Mouse (Mus musculus): Measurements from ENCODE around the gene Cfap58. TPM values are rescaled to one million over a fixed set of nuclear protein-coding genes. Genes with fewer than 3 reads are reported as not detected.

Gene Cfap58
- total and polyA plus RNA-seq, 2 experiments = not detected

GRCm38 (mm10) chr19:48008771-48009413 lies 71.4 kb downstream of the Cfap58 start:
- H3K36me3 ChIP-seq (ENCODE audit: control insufficient read depth, insufficient read depth, low read length) = no peaks in the 10 kb centered on the region
- no peak for TF ChIP-seq CTCF (IDR thresholded peaks at IDR 0.05; ENCODE audit: low read depth, low read length)
- TF ChIP-seq POLR2A (IDR thresholded peaks at IDR 0.05; ENCODE audit: extremely low read depth, insufficient read depth, low read length) = no peak

GRCm38 (mm10) chr19:48009586-48010331 lies 72.3 kb downstream of the Cfap58 start:
- no peaks in the 10 kb centered on the region for H3K79me2 ChIP-seq (ENCODE audit: control insufficient read depth, insufficient read depth, low read length)
- DNase-seq (ENCODE audit: extremely low read depth, low read depth, low spot score) = no peak
- no peak overlapping the region for H3K4me3 ChIP-seq (ENCODE audit: insufficient read depth, low read depth, low read length)
- no peak overlapping the region for H3K27ac ChIP-seq (replicated peaks; ENCODE audit: insufficient read depth, low read depth, low read length)
- H3K27me3 ChIP-seq (ENCODE audit: control insufficient read depth, insufficient read depth, low read length) = no peaks in the 10 kb centered on the region
- H3K4me1 ChIP-seq (ENCODE audit: control insufficient read depth, insufficient read depth, low read length) = no peaks in the 10 kb centered on the region
- no peak for TF ChIP-seq CTCF (IDR thresholded peaks at IDR 0.05; ENCODE audit: low read depth, low read length)
- TF ChIP-seq POLR2A (IDR thresholded peaks at IDR 0.05; ENCODE audit: extremely low read depth, insufficient read depth, low read length) = no peak
- no peak overlapping the region for H3K9ac ChIP-seq (ENCODE audit: low read depth, low read length)
- no peaks in the 10 kb centered on the region for H3K36me3 ChIP-seq (ENCODE audit: control insufficient read depth, insufficient read depth, low read length)
- WGBS = 78% methylated on average over 15 of the region's 15 CpGs

More at GRCm38 (mm10) chr19:48008771-48009413, 71.4 kb downstream of the Cfap58 start:
- DNase-seq (ENCODE audit: extremely low read depth, low read depth, low spot score) = no peak
- H3K27me3 ChIP-seq (ENCODE audit: control insufficient read depth, insufficient read depth, low read length) = no peaks in the 10 kb centered on the region
- H3K4me3 ChIP-seq (ENCODE audit: insufficient read depth, low read depth, low read length) = no peak overlapping the region
- no peak overlapping the region for H3K27ac ChIP-seq (replicated peaks; ENCODE audit: insufficient read depth, low read depth, low read length)
- no peaks in the 10 kb centered on the region for H3K79me2 ChIP-seq (ENCODE audit: control insufficient read depth, insufficient read depth, low read length)
- H3K4me1 ChIP-seq (ENCODE audit: control insufficient read depth, insufficient read depth, low read length) = no peaks in the 10 kb centered on the region
- 78% methylated on average over 12 of the region's 12 CpGs for WGBS
- H3K9ac ChIP-seq (ENCODE audit: low read depth, low read length) = no peak overlapping the region

DNA sequence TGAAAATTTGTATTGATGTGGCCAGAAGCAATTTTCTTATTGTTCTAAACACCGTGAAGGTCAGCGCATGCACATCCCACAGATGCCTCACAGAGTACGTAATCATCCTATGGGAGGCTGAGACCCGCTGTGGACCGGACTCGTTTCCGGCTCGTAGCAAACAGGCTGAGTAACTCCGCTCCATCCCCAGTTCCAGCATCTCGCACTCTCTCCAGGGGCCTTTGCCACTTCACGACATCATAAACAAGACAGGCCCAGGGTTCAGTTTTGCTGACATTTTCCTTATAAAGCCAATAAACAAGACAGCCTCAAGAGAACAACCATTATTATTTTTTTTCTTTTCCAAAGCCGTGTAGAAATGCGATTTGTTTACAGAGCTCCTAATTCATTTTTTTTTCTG lies 82.6 kb downstream of the Cfap58 start:
- Histone ChIP-seq H3K4me3 (ENCODE audit: insufficient read depth, low read depth, low read length) (no peak overlapping the region), H3K36me3 (ENCODE audit: control insufficient read depth, insufficient read depth, low read length) (no peaks in the 10 kb centered on the region), H3K27ac (replicated peaks; ENCODE audit: insufficient read depth, low read depth, low read length) (no peak overlapping the region), H3K4me1 (ENCODE audit: control insufficient read depth, insufficient read depth, low read length) (no peaks in the 10 kb centered on the region), H3K79me2 (ENCODE audit: control insufficient read depth, insufficient read depth, low read length) (no peaks in the 10 kb centered on the region), H3K27me3 (ENCODE audit: control insufficient read depth, insufficient read depth, low read length) (no peaks in the 10 kb centered on the region), H3K9ac (ENCODE audit: low read depth, low read length) (no peak overlapping the region)
- DNase-seq (ENCODE audit: extremely low read depth, low read depth, low spot score) = no peak
- no peak for TF ChIP-seq POLR2A (IDR thresholded peaks at IDR 0.05; ENCODE audit: extremely low read depth, insufficient read depth, low read length)
- TF ChIP-seq CTCF (IDR thresholded peaks at IDR 0.05; ENCODE audit: low read depth, low read length) = no peak
- 71% methylated on average over 13 of the region's 13 CpGs for WGBS

DNA sequence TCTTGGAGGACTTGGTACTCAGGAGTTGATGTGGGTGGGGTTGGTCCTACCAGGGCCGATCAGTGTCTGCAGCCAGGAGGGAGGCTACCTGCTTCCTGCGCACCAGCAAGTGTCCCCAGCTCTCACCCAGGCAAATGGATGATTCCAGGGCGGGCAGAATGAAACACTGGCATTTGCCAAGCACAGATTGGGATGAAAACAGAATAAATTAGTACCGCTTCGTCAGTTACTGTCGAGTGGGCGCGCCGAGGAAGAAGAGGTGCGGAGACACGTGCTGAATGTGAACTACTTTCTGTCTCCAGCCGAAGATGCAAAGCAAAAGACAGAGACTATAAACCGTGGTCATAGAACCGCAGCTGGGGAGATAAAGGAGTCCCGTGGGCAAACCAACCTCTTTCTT lies 84.0 kb downstream of the Cfap58 start:
- Histone ChIP-seq H3K9ac (ENCODE audit: low read depth, low read length) (no peak overlapping the region), H3K4me1 (ENCODE audit: control insufficient read depth, insufficient read depth, low read length) (no peaks in the 10 kb centered on the region), H3K27me3 (ENCODE audit: control insufficient read depth, insufficient read depth, low read length) (no peaks in the 10 kb centered on the region), H3K4me3 (ENCODE audit: insufficient read depth, low read depth, low read length) (no peak overlapping the region), H3K27ac (replicated peaks; ENCODE audit: insufficient read depth, low read depth, low read length) (no peak overlapping the region), H3K36me3 (ENCODE audit: control insufficient read depth, insufficient read depth, low read length) (no peaks in the 10 kb centered on the region), H3K79me2 (ENCODE audit: control insufficient read depth, insufficient read depth, low read length) (no peaks in the 10 kb centered on the region)
- no peak for DNase-seq (ENCODE audit: extremely low read depth, low read depth, low spot score)
- WGBS = 84% methylated on average over 15 of the region's 15 CpGs
- TF ChIP-seq CTCF (IDR thresholded peaks at IDR 0.05; ENCODE audit: low read depth, low read length) (no peak), POLR2A (IDR thresholded peaks at IDR 0.05; ENCODE audit: extremely low read depth, insufficient read depth, low read length) (no peak)

DNA sequence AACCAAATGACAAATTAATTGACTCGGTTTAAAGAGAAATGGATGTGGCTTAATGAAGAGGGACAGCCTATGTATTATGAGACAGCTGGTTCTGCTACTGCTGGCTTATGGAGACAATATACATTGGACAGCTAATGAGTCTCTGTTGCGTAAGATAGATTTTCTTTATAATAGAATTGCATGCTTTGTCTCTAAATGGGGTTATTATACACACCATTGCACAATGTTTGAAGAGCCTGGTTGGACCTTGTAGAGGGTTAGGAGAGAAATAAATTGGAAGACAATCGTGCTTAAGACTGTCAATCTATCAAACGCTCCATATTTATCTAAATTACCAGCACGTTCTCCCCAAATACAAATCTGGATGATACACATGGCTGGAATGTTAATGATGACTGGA lies 85.3 kb downstream of the Cfap58 start:
- no peaks in the 10 kb centered on the region for H3K36me3 ChIP-seq (ENCODE audit: control insufficient read depth, insufficient read depth, low read length)
- no peak for TF ChIP-seq POLR2A (IDR thresholded peaks at IDR 0.05; ENCODE audit: extremely low read depth, insufficient read depth, low read length)
- H3K27ac ChIP-seq (replicated peaks; ENCODE audit: insufficient read depth, low read depth, low read length) = no peak overlapping the region
- H3K27me3 ChIP-seq (ENCODE audit: control insufficient read depth, insufficient read depth, low read length) = no peaks in the 10 kb centered on the region
- no peak for DNase-seq (ENCODE audit: extremely low read depth, low read depth, low spot score)
- H3K4me1 ChIP-seq (ENCODE audit: control insufficient read depth, insufficient read depth, low read length) = no peaks in the 10 kb centered on the region
- no peaks in the 10 kb centered on the region for H3K79me2 ChIP-seq (ENCODE audit: control insufficient read depth, insufficient read depth, low read length)
- H3K9ac ChIP-seq (ENCODE audit: low read depth, low read length) = no peak overlapping the region
- 84% methylated on average over 5 of the region's 5 CpGs for WGBS
- H3K4me3 ChIP-seq (ENCODE audit: insufficient read depth, low read depth, low read length) = no peak overlapping the region

DNA sequence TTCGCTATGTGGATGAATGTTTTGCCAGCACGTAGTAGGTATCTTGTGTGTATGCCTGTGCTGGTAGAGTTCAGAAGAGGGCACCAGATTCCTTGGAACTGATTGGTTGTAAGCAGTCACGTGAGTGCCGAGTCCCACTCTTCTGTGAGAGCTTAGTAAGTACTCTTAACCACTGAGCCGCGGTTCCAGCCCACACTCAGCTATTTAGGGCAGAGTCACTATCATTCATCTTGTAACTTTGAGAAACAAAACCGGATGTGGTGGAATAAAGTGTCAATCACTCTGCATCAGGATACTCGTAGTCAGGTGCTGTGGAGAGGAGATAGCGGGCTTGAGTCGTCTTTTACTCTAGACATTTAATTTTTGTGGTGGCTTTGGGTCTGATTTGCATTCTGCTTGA lies 86.3 kb downstream of the Cfap58 start:
- Histone ChIP-seq H3K27me3 (ENCODE audit: control insufficient read depth, insufficient read depth, low read length) (no peaks in the 10 kb centered on the region), H3K27ac (replicated peaks; ENCODE audit: insufficient read depth, low read depth, low read length) (no peak overlapping the region), H3K4me3 (ENCODE audit: insufficient read depth, low read depth, low read length) (no peak overlapping the region), H3K9ac (ENCODE audit: low read depth, low read length) (no peak overlapping the region), H3K79me2 (ENCODE audit: control insufficient read depth, insufficient read depth, low read length) (no peaks in the 10 kb centered on the region), H3K4me1 (ENCODE audit: control insufficient read depth, insufficient read depth, low read length) (no peaks in the 10 kb centered on the region), H3K36me3 (ENCODE audit: control insufficient read depth, insufficient read depth, low read length) (no peaks in the 10 kb centered on the region)
- WGBS = 83% methylated on average over 10 of the region's 10 CpGs
- no peak for DNase-seq (ENCODE audit: extremely low read depth, low read depth, low spot score)
- no peak for TF ChIP-seq CTCF (IDR thresholded peaks at IDR 0.05; ENCODE audit: low read depth, low read length)
- no peak for TF ChIP-seq POLR2A (IDR thresholded peaks at IDR 0.05; ENCODE audit: extremely low read depth, insufficient read depth, low read length)
